Mouse (Mus musculus): ENCODE data around the gene Olfr325.

GRCm38 (mm10) chr11:58577430-58577829 lies at the start of gene Olfr325:
- TF ChIP-seq CTCF (IDR thresholded peaks at IDR 0.05; ENCODE audit: extremely low read depth, insufficient read depth, low read length), result no peak
- TF ChIP-seq POLR2A (IDR thresholded peaks at IDR 0.05; ENCODE audit: extremely low read depth, insufficient read depth, low read length), result no peak

Data from cortical plate, adult 2 months (tissue).